Mouse (Mus musculus) midbrain, embryonic 14.5 days (tissue): ENCODE measurements around the gene Atp6v1a. TPM values are rescaled to one million over a fixed set of nuclear protein-coding genes. Genes with fewer than 3 reads are reported as not detected.

Source experiments
- ATAC-seq: fragments of 200-750 bp; cut with Nextera tagmentation; 2 replicates; pipeline ENCODE4 v1.8.0; 2017; ENCODE audit warnings: moderate number of reproducible peaks, moderate library complexity; ENCODE audit not compliant: low FRiP score, low TSS enrichment
- DNase-seq: peaks from one replicate; pipeline ENCODE4 v3.0.0-alpha.2; 2015
- H3K27ac ChIP-seq: fragments of 300-500 bp; sonication (generic); replicated peaks from 2 replicates; pipeline ENCODE4 v1.5.1; 2014; ENCODE audit warnings: mild to moderate bottlenecking, low read depth, low read length, moderate library complexity
- H3K27me3 ChIP-seq: fragments of 300-500 bp; sonication (generic); 2 replicates; pipeline ENCODE4 v1.6.1; 2014; ENCODE audit warnings: low read length, control low read depth, mixed read lengths; ENCODE audit not compliant: control insufficient read depth, insufficient read depth
- H3K36me3 ChIP-seq: fragments of 300-500 bp; sonication (generic); 2 replicates; pipeline ENCODE4 v1.6.1; 2014; ENCODE audit warnings: low read length, control low read depth; ENCODE audit not compliant: control insufficient read depth, insufficient read depth
- H3K4me1 ChIP-seq: fragments of 300-500 bp; sonication (generic); 2 replicates; pipeline ENCODE4 v1.6.1; 2014; ENCODE audit warnings: mild to moderate bottlenecking, antibody characterized with exemption, low read length, control low read depth; ENCODE audit not compliant: control insufficient read depth, insufficient read depth
- H3K4me2 ChIP-seq: fragments of 300-500 bp; sonication (generic); 2 replicates; pipeline ENCODE4 v1.6.1; 2014; ENCODE audit warnings: mild to moderate bottlenecking, low read length, moderate library complexity
- H3K4me3 ChIP-seq: fragments of 300-500 bp; sonication (generic); replicated peaks from 2 replicates; pipeline ENCODE4 v1.5.1; 2014; ENCODE audit warnings: low read depth, low read length
- H3K9ac ChIP-seq: fragments of 300-500 bp; sonication (generic); replicated peaks from 2 replicates; pipeline ENCODE4 v1.6.1; 2014; ENCODE audit warnings: mild to moderate bottlenecking, low read length, moderate library complexity
- H3K9me3 ChIP-seq: fragments of 300-500 bp; sonication (generic); 2 replicates; pipeline ENCODE4 v1.6.1; 2016; ENCODE audit warnings: low read length, control low read depth, mixed read lengths; ENCODE audit not compliant: control insufficient read depth
- WGBS: fragments of 180-500 bp; shearing (Covaris S2); extraction: QIAGEN DNeasy Blood & Tissue Kit; methylation state at CpG from one replicate; pipeline ENCODE4 v1.1.7; 2014; 5-methylcytosine and 5-hydroxymethylcytosine counted together
- polyA plus RNA-seq: library from polyadenylated mRNA; unstranded; fragments of >200 nt; fragmentation: Nextera tagmentation; extraction: Ambion mirVana; gene quantifications from 2 replicates; pipeline ENCODE4 v1.2.1, GENCODE M21; 2014

The Atp6v1a gene
- polyA plus RNA-seq, 1 experiment from 2014 or later, result 149 TPM

DNA sequence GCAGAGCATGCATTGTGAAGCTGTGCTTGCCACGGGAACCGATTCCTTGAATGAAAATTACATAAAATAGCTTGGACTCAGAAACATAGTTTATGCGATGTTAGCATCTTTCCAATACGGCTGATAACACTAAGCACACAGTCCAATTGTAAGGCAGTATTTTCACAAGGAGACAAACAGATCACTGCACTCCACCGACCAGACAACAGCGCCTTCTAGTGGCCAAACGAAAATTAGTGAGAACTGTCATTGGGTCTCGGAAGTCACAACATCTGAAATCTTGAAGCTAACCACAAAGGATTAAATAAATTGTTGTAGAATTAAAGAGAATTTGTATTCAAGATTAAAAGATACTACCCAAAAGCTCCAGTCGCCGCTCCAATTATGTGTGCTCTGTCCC lies 80.8 kb downstream of the Atp6v1a start:
- Histone ChIP-seq H3K9me3 (no peaks in the 10 kb centered on the region), H3K27ac (no peak overlapping the region), H3K4me2 (no peak overlapping the region), H3K4me1 (no peaks in the 10 kb centered on the region), H3K9ac (no peak overlapping the region), H3K36me3 (no peaks in the 10 kb centered on the region), H3K27me3 (no peaks in the 10 kb centered on the region), H3K4me3 (no peak overlapping the region)
- 26% methylated on average over 10 of the region's 10 CpGs for WGBS
- DNase-seq, result peak; percentile 90
- no peak for ATAC-seq

DNA sequence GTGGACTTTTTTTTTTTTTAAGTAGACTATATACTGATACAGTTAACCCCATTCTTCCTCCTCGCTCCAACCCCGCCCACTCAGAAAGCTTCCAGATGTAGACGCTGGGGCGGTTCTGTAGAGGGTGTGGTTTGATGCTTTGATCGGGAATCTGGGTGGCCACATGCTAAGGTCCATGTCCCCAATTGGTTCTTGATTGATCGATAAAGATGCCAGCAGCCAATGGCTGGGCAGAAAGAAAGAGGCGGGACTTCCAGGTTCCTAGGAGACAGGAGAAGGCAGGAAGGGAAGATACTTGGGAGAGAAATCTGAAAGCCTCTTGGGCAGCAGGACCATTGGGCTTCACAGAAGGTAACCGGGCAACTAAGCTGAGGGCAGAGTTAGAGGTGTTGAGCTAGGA lies 83.7 kb downstream of the Atp6v1a start:
- no peaks in the 10 kb centered on the region for H3K27me3 ChIP-seq
- DNase-seq (no peak), ATAC-seq (no peak)
- H3K27ac ChIP-seq, result no peak overlapping the region
- no peaks in the 10 kb centered on the region for H3K4me1 ChIP-seq
- H3K9ac ChIP-seq, result no peak overlapping the region
- H3K9me3 ChIP-seq, result no peaks in the 10 kb centered on the region
- 51% methylated on average over 8 of the region's 8 CpGs for WGBS
- H3K4me2 ChIP-seq, result no peak overlapping the region
- no peak overlapping the region for H3K4me3 ChIP-seq
- H3K36me3 ChIP-seq, result no peaks in the 10 kb centered on the region

DNA sequence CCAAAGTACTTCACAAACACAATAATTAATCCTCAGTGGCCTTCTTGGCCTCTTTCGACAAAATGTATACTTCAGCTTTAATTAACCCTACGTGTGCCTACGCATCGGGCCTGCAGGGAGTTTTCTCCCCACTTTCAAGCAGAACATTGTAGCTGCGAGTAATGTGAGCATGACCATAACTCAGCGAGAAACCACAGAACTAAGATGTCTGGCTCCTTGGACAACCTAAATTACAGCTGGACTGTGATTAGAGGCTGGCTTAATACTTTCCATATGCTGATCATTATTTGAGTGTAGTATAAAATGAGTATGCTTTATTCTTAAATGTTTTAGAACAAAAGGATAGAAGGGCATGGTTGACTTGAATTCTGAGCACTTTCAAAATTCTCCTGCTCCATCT lies 86.2 kb downstream of the Atp6v1a start:
- H3K4me2 ChIP-seq, result no peak overlapping the region
- no peak overlapping the region for H3K4me3 ChIP-seq
- H3K36me3 ChIP-seq, result no peaks in the 10 kb centered on the region
- no peak overlapping the region for H3K9ac ChIP-seq
- WGBS, result 85% methylated on average over 6 of the region's 6 CpGs
- no peaks in the 10 kb centered on the region for H3K27me3 ChIP-seq
- DNase-seq (no peak), ATAC-seq (no peak)
- H3K27ac ChIP-seq, result no peak overlapping the region
- H3K9me3 ChIP-seq, result no peaks in the 10 kb centered on the region
- H3K4me1 ChIP-seq, result no peaks in the 10 kb centered on the region

DNA sequence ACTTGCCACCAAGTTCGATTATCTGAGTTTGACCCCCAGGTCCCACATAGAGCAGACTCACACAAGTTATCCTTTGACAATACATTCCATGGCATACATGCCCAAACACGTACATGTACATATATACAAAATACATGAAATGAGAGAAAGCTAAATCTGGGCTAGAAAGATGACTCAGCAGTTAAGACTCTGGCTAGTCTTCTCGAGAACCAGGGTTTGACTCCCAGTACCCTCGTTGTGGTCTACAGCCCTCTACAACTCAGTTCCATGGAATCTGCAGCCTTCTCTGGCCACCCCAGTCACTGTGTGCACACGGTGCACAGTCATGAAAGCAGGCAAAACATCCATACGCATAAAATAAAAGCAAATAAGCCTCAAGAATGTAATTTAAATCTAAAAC lies 87.1 kb downstream of the Atp6v1a start:
- WGBS, result 91% methylated on average over 6 of the region's 6 CpGs
- Histone ChIP-seq H3K9ac (no peak overlapping the region), H3K4me2 (no peak overlapping the region), H3K4me3 (no peak overlapping the region), H3K4me1 (no peaks in the 10 kb centered on the region), H3K9me3 (no peaks in the 10 kb centered on the region), H3K27ac (no peak overlapping the region), H3K36me3 (no peaks in the 10 kb centered on the region), H3K27me3 (no peaks in the 10 kb centered on the region)
- DNase-seq, result no peak
- ATAC-seq, result no peak

DNA sequence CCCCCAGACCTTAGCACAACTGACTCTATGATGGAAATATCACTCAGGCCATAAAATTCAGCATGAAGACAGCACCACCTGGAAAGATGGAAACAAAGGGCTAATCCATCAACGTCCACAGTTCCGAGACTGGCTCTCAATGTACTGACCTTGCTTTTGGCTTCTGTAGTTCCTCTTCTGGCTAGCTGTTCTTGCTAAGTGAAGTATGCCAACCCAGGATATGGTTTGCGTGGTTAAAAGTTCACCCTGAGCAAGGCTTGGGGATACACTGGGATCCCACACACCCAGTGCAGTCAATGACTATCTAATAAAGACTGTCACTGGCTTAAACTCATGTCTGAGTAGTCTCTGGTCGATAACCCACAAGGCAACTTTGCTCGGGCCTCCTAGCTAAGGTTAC lies 89.4 kb downstream of the Atp6v1a start:
- Histone ChIP-seq H3K4me1 (no peaks in the 10 kb centered on the region), H3K4me3 (no peak overlapping the region), H3K27me3 (no peaks in the 10 kb centered on the region), H3K27ac (no peak overlapping the region), H3K36me3 (no peaks in the 10 kb centered on the region), H3K4me2 (no peak overlapping the region), H3K9me3 (no peaks in the 10 kb centered on the region), H3K9ac (no peak overlapping the region)
- DNase-seq (no peak), ATAC-seq (no peak)
- WGBS, result 85% methylated on average over 5 of the region's 5 CpGs

DNA sequence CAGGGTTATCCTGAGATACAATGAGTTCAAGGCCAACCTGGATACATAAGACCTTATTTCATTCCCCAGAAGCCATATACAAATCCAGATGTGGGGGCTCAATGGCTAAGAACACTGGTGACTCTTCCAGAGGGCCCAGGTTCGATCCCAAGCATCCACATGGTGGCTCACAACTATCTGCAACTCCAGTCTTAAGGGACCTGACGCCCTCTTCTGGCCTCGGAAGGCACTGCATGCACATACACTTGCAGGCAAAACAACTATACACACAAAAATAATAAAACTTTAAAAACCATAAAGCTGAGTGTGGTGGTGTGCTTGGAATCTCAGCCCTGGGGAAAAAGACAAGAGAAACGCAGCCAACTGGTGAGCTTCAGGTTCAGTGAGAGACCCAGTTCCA lies 100.4 kb downstream of the Atp6v1a start:
- H3K4me3 ChIP-seq, result no peak overlapping the region
- H3K36me3 ChIP-seq, result no peaks in the 10 kb centered on the region
- H3K27me3 ChIP-seq, result no peaks in the 10 kb centered on the region
- H3K4me1 ChIP-seq, result no peaks in the 10 kb centered on the region
- DNase-seq (no peak), ATAC-seq (no peak)
- no peaks in the 10 kb centered on the region for H3K9me3 ChIP-seq
- H3K4me2 ChIP-seq, result no peak overlapping the region
- H3K9ac ChIP-seq, result no peak overlapping the region
- H3K27ac ChIP-seq, result no peak overlapping the region
- WGBS, result 79% methylated on average over 4 of the region's 4 CpGs

Other genes with a start within 250 kb of the Atp6v1a start
- 6.6 and 8.6 TPM in 2 replicates for gene Ccdc191, start 249.9 kb downstream of the Atp6v1a start, polyA plus RNA-seq
- gene Qtrt2, start 212.9 kb downstream of the Atp6v1a start, polyA plus RNA-seq, result 19.5 and 28.9 TPM in 2 replicates
- gene Zdhhc23, start 159.9 kb downstream of the Atp6v1a start, polyA plus RNA-seq, result 2.6 and 3.0 TPM in 2 replicates
- gene Gramd1c, start 76.4 kb downstream of the Atp6v1a start, polyA plus RNA-seq, result 1.8 and 1.9 TPM in 2 replicates
- gene Naa50, start 125 bp upstream of the Atp6v1a start, polyA plus RNA-seq, result 39.2 and 43.7 TPM in 2 replicates
- 5.0 TPM in 2 replicates for gene Usf3, start 33.5 kb upstream of the Atp6v1a start, polyA plus RNA-seq
- 3.4 and 7.6 TPM in 2 replicates for gene Sidt1, start 193.5 kb upstream of the Atp6v1a start, polyA plus RNA-seq
- gene Spice1, start 207.4 kb upstream of the Atp6v1a start, polyA plus RNA-seq, result 9.6 and 16.6 TPM in 2 replicates